Mouse (Mus musculus) ovary, adult 2 months (tissue): ENCODE data around the gene Fstl5. TPM values are rescaled to one million over a fixed set of nuclear protein-coding genes. Genes with fewer than 3 reads are reported as not detected.

Experiments used
- polyA plus RNA-seq: library from polyadenylated mRNA; depleted of rRNA; stranded (reverse); fragments of >200 nt; gene quantifications from 2 replicates; pipeline ENCODE4 v1.2.3, GENCODE M21; 2012; rRNA removed

The Fstl5 gene
- not detected in 2 replicates for polyA plus RNA-seq

DNA sequence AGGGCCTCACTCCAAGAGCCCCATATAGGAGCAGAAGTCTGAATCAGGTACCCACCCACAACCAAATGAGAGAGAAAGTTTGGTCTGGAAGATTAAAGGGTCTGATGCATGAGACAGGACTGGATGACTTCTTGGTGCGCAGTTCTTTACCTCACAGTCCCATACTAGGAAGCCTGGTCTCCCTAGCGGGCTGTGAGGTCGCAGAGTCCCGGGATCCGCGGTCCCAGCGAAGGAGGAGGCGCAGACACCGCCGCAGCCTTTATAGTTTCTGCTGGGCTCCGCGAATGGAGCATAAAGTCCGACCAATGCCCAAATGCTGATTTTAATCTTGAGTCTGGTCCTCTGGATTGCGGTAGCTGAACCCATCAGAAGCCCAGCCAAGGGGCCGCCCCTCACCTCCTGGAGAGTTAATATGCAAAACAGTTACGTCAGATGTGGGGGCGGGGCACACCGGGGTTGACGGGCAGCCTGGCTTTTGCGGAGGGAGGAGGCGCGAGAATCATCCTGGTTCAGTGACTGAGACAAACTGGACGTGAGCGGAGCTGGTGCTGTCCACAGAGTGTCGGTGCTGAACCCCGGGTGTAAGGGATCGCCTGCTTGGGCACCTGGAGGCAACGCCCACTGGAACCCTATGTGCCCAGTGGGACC is at the start of gene Fstl5:
Gene Fstl5, plus strand, starts transcription at position 211 of the 648 bp plus-strand sequence.

Other genes with a start within 250 kb of the Fstl5 start
- 53.0 and 59.3 TPM in 2 replicates for gene Golim4, start 117.3 kb upstream of the Fstl5 start, polyA plus RNA-seq